Mouse (Mus musculus) CH12.LX (cell line): ENCODE measurements around the gene Alcam. TPM values are rescaled to one million over a fixed set of nuclear protein-coding genes. Genes with fewer than 3 reads are reported as not detected.

Source experiments
- DNase-seq: peaks from one replicate; pipeline ENCODE4 v3.0.0-alpha.2; 2013; ENCODE audit errors: extremely low read depth
- H3K27ac ChIP-seq: 2 replicates; pipeline ENCODE4 v1.5.1; 2012; ENCODE audit warnings: low read depth, mild to moderate bottlenecking, control low read depth, moderate library complexity; ENCODE audit not compliant: insufficient read depth
- H3K27me3 ChIP-seq: replicated peaks from 2 replicates; pipeline ENCODE3; 2012; ENCODE audit warnings: inconsistent platforms
- H3K36me3 ChIP-seq, 2 experiments: replicated peaks in 1 of 2; 2 replicates each; pipeline versions ENCODE3 to v1.6.1; 2012; ENCODE audit warnings: inconsistent platforms in 1 of 2, low read length in 1 of 2, mild to moderate bottlenecking in 1 of 2, mixed read lengths in 1 of 2, moderate library complexity in 1 of 2; ENCODE audit not compliant: control insufficient read depth in 1 of 2, insufficient read depth in 1 of 2
- H3K4me1 ChIP-seq, 2 experiments: 2 replicates each; pipeline ENCODE4 v1.6.1; 2012; ENCODE audit warnings: inconsistent platforms in 1 of 2, moderate library complexity in 1 of 2; ENCODE audit not compliant: insufficient read depth in 2 of 2, control insufficient read depth in 1 of 2
- H3K4me2 ChIP-seq: 2 replicates; pipeline ENCODE4 v1.6.1; 2012; ENCODE audit warnings: low read depth, mild to moderate bottlenecking, control low read depth; ENCODE audit not compliant: poor library complexity, insufficient read depth, severe bottlenecking
- H3K4me3 ChIP-seq, 3 experiments: fragments of 150-350 bp in 1 of 3; sonication (generic) in 1 of 3; replicated peaks in 1 of 3; 2 replicates each; pipeline versions ENCODE3 to v1.5.1; 2011 to 2012; ENCODE audit warnings: low read depth in 2 of 3, low read length in 2 of 3, mild to moderate bottlenecking in 2 of 3, moderate library complexity in 2 of 3, control low read depth in 1 of 3, improper control_type of control experiment in 1 of 3, inconsistent platforms in 1 of 3, mixed read lengths in 1 of 3; ENCODE audit not compliant: poor library complexity in 1 of 3
- H3K79me2 ChIP-seq: replicated peaks from 2 replicates; pipeline ENCODE4 v1.6.1; 2012; ENCODE audit warnings: mild to moderate bottlenecking, moderate library complexity; ENCODE audit not compliant: control insufficient read depth, poor library complexity, insufficient read depth, severe bottlenecking; ENCODE audit errors: extremely low read depth
- H3K9ac ChIP-seq: 2 replicates; pipeline ENCODE4 v1.6.1; 2012; ENCODE audit warnings: low read depth, mild to moderate bottlenecking, control low read depth, moderate library complexity; ENCODE audit not compliant: insufficient read depth
- H3K9me3 ChIP-seq: replicated peaks from 2 replicates; pipeline ENCODE3; 2012; ENCODE audit warnings: low read length, inconsistent platforms, mixed read lengths
- E2F4 ChIP-seq: IDR thresholded peaks from 2 replicates; pipeline ENCODE4 v1.6.1; 2011; ENCODE audit warnings: low read depth, low read length, improper control_type of control experiment; ENCODE audit not compliant: insufficient replicate concordance
- ELF1 ChIP-seq: IDR thresholded peaks from 2 replicates; pipeline ENCODE4 v1.6.1; 2014; ENCODE audit warnings: low read depth, mild to moderate bottlenecking, inconsistent platforms, low read length, improper control_type of control experiment
- EP300 ChIP-seq: IDR thresholded peaks from 2 replicates; pipeline ENCODE4 v1.6.1; 2011; ENCODE audit warnings: low read length, improper control_type of control experiment
- ETS1 ChIP-seq: conservative IDR thresholded peaks from 2 replicates; pipeline ENCODE4 v1.6.1; 2012; ENCODE audit warnings: low read depth, mild to moderate bottlenecking, inconsistent platforms, low read length, improper control_type of control experiment, moderate library complexity
- GABPA ChIP-seq: IDR thresholded peaks from 2 replicates; pipeline ENCODE4 v1.6.1; 2012; ENCODE audit warnings: low read depth, low read length, improper control_type of control experiment, inconsistent platforms; ENCODE audit not compliant: insufficient replicate concordance
- IRF4 ChIP-seq: IDR thresholded peaks from 2 replicates; pipeline ENCODE4 v1.6.1; 2014; ENCODE audit warnings: low read depth, mild to moderate bottlenecking, inconsistent platforms, low read length, improper control_type of control experiment
- MAFK ChIP-seq: IDR thresholded peaks from 2 replicates; pipeline ENCODE4 v1.6.1; 2011; ENCODE audit warnings: low read length, improper control_type of control experiment; ENCODE audit not compliant: insufficient replicate concordance
- MXI1 ChIP-seq: IDR thresholded peaks from 2 replicates; pipeline ENCODE4 v1.6.1; 2011; ENCODE audit warnings: mild to moderate bottlenecking, low read depth, low read length, improper control_type of control experiment
- PAX5 ChIP-seq: IDR thresholded peaks from 2 replicates; pipeline ENCODE4 v1.6.1; 2012; ENCODE audit warnings: low read length, inconsistent platforms, mixed read lengths
- POLR2AphosphoS2 ChIP-seq: IDR thresholded peaks from 2 replicates; pipeline ENCODE4 v1.6.1; 2011; ENCODE audit warnings: low read depth, low read length, improper control_type of control experiment
- TBP ChIP-seq: conservative IDR thresholded peaks from 2 replicates; pipeline ENCODE4 v1.6.1; 2011; ENCODE audit warnings: low read depth, low read length, improper control_type of control experiment
- UBTF ChIP-seq: IDR thresholded peaks from 2 replicates; pipeline ENCODE4 v1.6.1; 2012; ENCODE audit warnings: low read depth, mild to moderate bottlenecking, inconsistent platforms, low read length, improper control_type of control experiment, moderate library complexity
- ZC3H11A ChIP-seq: IDR thresholded peaks from 2 replicates; pipeline ENCODE4 v1.6.1; 2012; ENCODE audit warnings: low read depth, mild to moderate bottlenecking, inconsistent platforms, low read length, improper control_type of control experiment
- ZKSCAN1 ChIP-seq: IDR thresholded peaks from 2 replicates; pipeline ENCODE4 v1.6.1; 2012; ENCODE audit warnings: low read depth, inconsistent platforms, low read length, improper control_type of control experiment, borderline replicate concordance
- ZNF384 ChIP-seq: IDR thresholded peaks from 2 replicates; pipeline ENCODE4 v1.6.1; 2012; ENCODE audit warnings: low read depth, low read length, improper control_type of control experiment, inconsistent platforms
- dilution Hi-C: fragments of 300-500 bp; cut with MboI; formaldehyde crosslinking; loops from 2 replicates; pipeline ENCODE4 v1.14.3; 2020; ENCODE audit warnings: low sequenced_read_pairs; ENCODE audit not compliant: extremely low pct_unique_long_range_greater_than_20kb, extremely low pct_ligation_motif_present
- in situ Hi-C: fragments of 300-500 bp; cut with MboI; formaldehyde crosslinking; loops from 3 replicates; pipeline ENCODE4 v1.14.3; 2019; ENCODE audit warnings: low sequenced_read_pairs, low pct_ligation_motif_present, low pct_unique_long_range_greater_than_20kb, mixed read lengths
- polyA plus RNA-seq: library from polyadenylated mRNA; unstranded; fragments of >175 nt; gene quantifications from 2 replicates; pipeline ENCODE4 v1.2.1, GENCODE M21; 2012; ENCODE audit warnings: low read depth; ENCODE audit not compliant: insufficient read length
- total RNA-seq, 2 experiments: library from RNA; depleted of rRNA; stranded (reverse); fragments of 300-350 nt in 1 of 2; fragments of >200 nt in 1 of 2; gene quantifications; 2 replicates each; pipeline ENCODE4 v1.2.3; 2012 to 2014

Gene Alcam
- total and polyA plus RNA-seq, 3 experiments, result 26.3 to 56.7 (median 54.6) TPM

DNA sequence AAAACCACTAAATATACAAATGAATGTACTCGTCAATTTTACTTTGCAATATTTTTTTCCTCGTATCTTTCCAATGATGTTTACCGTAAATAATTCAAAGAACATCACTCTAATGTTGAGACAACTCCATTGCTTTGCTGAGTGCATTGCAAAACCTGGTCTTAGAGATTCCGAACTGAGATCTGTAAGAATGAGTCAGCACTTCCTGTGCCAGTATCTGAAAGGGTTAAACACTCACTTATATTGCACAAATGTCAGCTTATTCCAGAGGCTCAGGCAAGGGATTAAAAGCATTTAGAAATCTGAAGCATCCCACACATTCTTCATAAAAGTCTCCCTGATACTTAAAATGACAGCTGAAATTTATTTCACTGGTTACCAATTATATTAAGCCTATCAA lies 188.8 kb downstream of the Alcam start:
- no peak overlapping the region for H3K4me2 ChIP-seq
- peaks cover 0 to 4% of the 10 kb centered on the region in 2 experiments; a peak in 1 of 4 replicates for H3K4me1 ChIP-seq
- H3K9ac ChIP-seq, result no peak overlapping the region
- dilution Hi-C loops (no loop called here), in situ Hi-C loops (no loop called here)
- DNase-seq, result no peak
- no peaks in the 10 kb centered on the region for H3K27me3 ChIP-seq
- H3K4me3 ChIP-seq, result no peak overlapping the region
- no peak overlapping the region for H3K27ac ChIP-seq
- TF ChIP-seq TBP (no peak), MAFK (peak; percentile 76; the same call in 1 of the 2 replicates), EP300 (0 out of 2 replicates have a peak, but pooled peaks have one; percentile 30), GABPA (no peak)
- H3K79me2 ChIP-seq, result no peaks in the 10 kb centered on the region
- peaks cover 11 to 32% of the 10 kb centered on the region in 2 experiments for H3K36me3 ChIP-seq
- no peaks in the 10 kb centered on the region for H3K9me3 ChIP-seq

DNA sequence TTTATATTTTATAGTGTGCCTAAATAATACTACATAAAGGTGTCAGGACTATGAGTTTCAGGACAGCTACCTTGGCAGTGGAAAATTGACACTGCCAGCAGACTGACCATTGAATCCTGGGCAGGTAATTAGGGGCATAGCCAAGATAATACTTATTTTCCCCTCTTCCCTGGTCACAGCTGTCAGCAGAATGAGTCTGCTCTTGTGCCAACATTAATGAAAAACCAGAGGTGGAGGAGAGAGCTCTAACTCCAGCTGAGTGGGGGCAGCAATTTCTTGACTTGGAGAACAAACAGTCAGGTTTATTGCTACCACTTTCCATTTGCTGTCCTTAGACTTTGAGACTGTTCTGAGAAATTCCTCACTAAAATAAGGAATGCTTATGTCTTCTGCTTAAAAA lies 190.1 kb downstream of the Alcam start:
- H3K4me3 ChIP-seq, result no peak overlapping the region
- H3K79me2 ChIP-seq, result no peaks in the 10 kb centered on the region
- H3K9me3 ChIP-seq, result no peaks in the 10 kb centered on the region
- TF ChIP-seq MXI1 (no peak), UBTF (no peak), IRF4 (no peak), TBP (no peak), POLR2AphosphoS2 (no peak), E2F4 (no peak), ZNF384 (no peak), ELF1 (no peak), ZKSCAN1 (no peak), PAX5 (no peak), ETS1 (no peak), ZC3H11A (no peak)
- DNase-seq, result no peak
- peaks cover 0 to 4% of the 10 kb centered on the region in 2 experiments; a peak in 1 of 4 replicates for H3K4me1 ChIP-seq
- H3K36me3 ChIP-seq, result peaks cover 16 to 32% of the 10 kb centered on the region in 2 experiments
- dilution Hi-C loops, result no loop called here
- H3K27ac ChIP-seq, result no peak overlapping the region
- in situ Hi-C loops, result no loop called here
- no peak overlapping the region for H3K9ac ChIP-seq
- no peak overlapping the region for H3K4me2 ChIP-seq
- H3K27me3 ChIP-seq, result no peaks in the 10 kb centered on the region
